Mouse (Mus musculus) CH12.LX (cell line): ENCODE results near the gene Pias1.

ENCODE experiments used
- CTCF ChIP-seq, 2 experiments: IDR thresholded peaks in 1 of 2; conservative IDR thresholded peaks in 1 of 2; 2 replicates each; pipeline ENCODE4 v1.5.1; 2011 to 2012; ENCODE audit warnings: low read depth in 2 of 2, low read length in 2 of 2, improper control_type of control experiment in 1 of 2, inconsistent platforms in 1 of 2, mild to moderate bottlenecking in 1 of 2, moderate library complexity in 1 of 2
- E2F4 ChIP-seq: IDR thresholded peaks from 2 replicates; pipeline ENCODE4 v1.6.1; 2011; ENCODE audit warnings: low read depth, low read length, improper control_type of control experiment; ENCODE audit not compliant: insufficient replicate concordance
- ELF1 ChIP-seq: IDR thresholded peaks from 2 replicates; pipeline ENCODE4 v1.6.1; 2014; ENCODE audit warnings: low read depth, mild to moderate bottlenecking, inconsistent platforms, low read length, improper control_type of control experiment
- EP300 ChIP-seq: IDR thresholded peaks from 2 replicates; pipeline ENCODE4 v1.6.1; 2011; ENCODE audit warnings: low read length, improper control_type of control experiment
- KAT2A ChIP-seq: IDR thresholded peaks from 2 replicates; pipeline ENCODE4 v1.6.1; 2012; ENCODE audit warnings: low read length, improper control_type of control experiment, inconsistent platforms; ENCODE audit not compliant: insufficient replicate concordance
- MAZ ChIP-seq: IDR thresholded peaks from 2 replicates; pipeline ENCODE4 v1.6.1; 2012; ENCODE audit warnings: low read depth, mild to moderate bottlenecking, inconsistent platforms, low read length, improper control_type of control experiment, moderate library complexity
- MXI1 ChIP-seq: IDR thresholded peaks from 2 replicates; pipeline ENCODE4 v1.6.1; 2011; ENCODE audit warnings: mild to moderate bottlenecking, low read depth, low read length, improper control_type of control experiment
- POLR2A ChIP-seq: IDR thresholded peaks from 2 replicates; pipeline ENCODE4 v1.6.1; 2011; ENCODE audit warnings: low read depth, mild to moderate bottlenecking, improper control_type of control experiment, low read length
- RCOR1 ChIP-seq: conservative IDR thresholded peaks from 2 replicates; pipeline ENCODE4 v1.6.1; 2012; ENCODE audit warnings: low read depth, mild to moderate bottlenecking, inconsistent platforms, low read length, improper control_type of control experiment
- SIN3A ChIP-seq: IDR thresholded peaks from 2 replicates; pipeline ENCODE4 v1.6.1; 2012; ENCODE audit warnings: low read length, improper control_type of control experiment, inconsistent platforms
- TCF12 ChIP-seq: IDR thresholded peaks from 2 replicates; pipeline ENCODE4 v1.6.1; 2014; ENCODE audit warnings: low read depth, mild to moderate bottlenecking, inconsistent platforms, low read length, improper control_type of control experiment
- UBTF ChIP-seq: IDR thresholded peaks from 2 replicates; pipeline ENCODE4 v1.6.1; 2012; ENCODE audit warnings: low read depth, mild to moderate bottlenecking, inconsistent platforms, low read length, improper control_type of control experiment, moderate library complexity
- ZC3H11A ChIP-seq: IDR thresholded peaks from 2 replicates; pipeline ENCODE4 v1.6.1; 2012; ENCODE audit warnings: low read depth, mild to moderate bottlenecking, inconsistent platforms, low read length, improper control_type of control experiment

DNA sequence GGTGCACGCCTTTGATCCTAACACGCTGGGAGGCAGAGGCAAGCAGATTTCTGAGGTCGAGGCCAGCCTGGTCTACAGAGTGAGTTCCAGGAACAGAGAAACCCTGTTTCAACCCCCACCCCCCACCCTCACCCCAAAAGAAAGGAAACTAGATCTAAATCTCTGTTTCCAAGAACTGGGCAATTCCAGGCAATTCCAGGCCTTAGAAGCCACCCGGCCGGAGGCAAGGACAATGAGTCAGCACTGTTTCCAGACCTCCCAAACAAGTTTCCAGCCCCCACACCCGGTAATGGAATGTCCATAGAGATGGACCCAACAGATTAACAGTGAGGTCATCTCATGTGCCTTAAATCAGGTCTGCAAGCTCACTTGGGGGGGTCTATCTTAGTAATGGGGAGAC lies 157.8 kb downstream of the Pias1 start:
- no peak for TF ChIP-seq UBTF
- TF ChIP-seq TCF12, result no peak
- TF ChIP-seq ELF1, result no peak
- TF ChIP-seq CTCF (conservative IDR thresholded peaks at IDR 0.05 in 1 of 2, IDR thresholded peaks at IDR 0.05 in 1 of 2; ENCODE audit: low read depth in 2 of 2, low read length in 2 of 2), result no peak
- no peak for TF ChIP-seq MXI1
- no peak for TF ChIP-seq E2F4
- no peak for TF ChIP-seq MAZ
- no peak for TF ChIP-seq RCOR1
- no peak for TF ChIP-seq KAT2A
- no peak for TF ChIP-seq EP300
- no peak for TF ChIP-seq POLR2A
- TF ChIP-seq SIN3A, result no peak
- TF ChIP-seq ZC3H11A, result no peak
